Mouse (Mus musculus) CD4-positive, CD25-positive, alpha-beta regulatory T cell, adult 2 months (primary cell): Measurements from ENCODE around the gene Slk.
A peak's percentile ranks its signal among the peaks of the same experiment; 100 is the strongest.
"Not testable (repeated sequence)": the region's sequence is repeated elsewhere in the genome, so short reads cannot be mapped to it uniquely, and the experiment has no call there.

ENCODE experiments used
- DNase-seq: peaks from one replicate; pipeline ENCODE4 v3.0.0-alpha.2; 2012; ENCODE audit warnings: low read depth, low spot score

Gene Slk

DNA sequence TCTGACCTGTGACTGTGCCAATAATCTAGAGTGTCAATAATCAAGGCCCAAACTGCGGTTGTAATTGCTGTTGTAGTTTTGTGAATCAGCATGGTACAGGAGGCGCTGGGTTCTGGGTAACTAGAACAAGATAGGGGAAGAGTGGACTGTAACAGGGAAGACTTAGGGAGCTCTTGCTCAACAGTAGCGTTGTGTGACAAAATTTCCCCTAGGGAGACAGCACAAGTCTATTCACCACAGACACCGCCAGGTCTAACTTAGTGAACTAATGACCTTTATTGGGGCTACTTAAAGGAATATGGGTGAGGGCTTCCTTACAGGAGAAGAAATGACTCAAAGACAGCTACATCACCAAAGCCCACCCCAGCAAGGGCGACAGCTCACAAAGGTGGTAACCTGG, 9.4 kb upstream of the Slk start:
- DNase-seq = no peak

DNA sequence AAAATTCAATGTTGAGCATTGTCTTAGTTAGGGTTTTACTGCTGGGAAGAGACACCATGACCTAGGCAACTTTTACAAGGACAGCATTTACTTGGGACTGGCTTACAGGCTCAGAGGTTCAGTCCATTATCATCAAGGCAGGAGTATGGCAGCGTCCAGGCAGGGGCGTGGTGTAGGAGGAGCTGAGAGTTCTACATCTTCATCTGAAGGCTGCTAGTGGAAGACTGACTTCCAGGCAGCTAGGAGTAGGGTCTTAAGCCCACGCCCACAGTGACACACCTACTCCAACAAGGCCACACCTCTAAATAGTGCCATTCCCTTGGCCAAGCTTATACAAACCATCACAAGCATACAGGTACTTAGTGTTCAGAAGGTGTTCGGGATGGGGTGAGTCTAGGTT, 7.5 kb upstream of the Slk start:
- not testable (repeated sequence) for DNase-seq

DNA sequence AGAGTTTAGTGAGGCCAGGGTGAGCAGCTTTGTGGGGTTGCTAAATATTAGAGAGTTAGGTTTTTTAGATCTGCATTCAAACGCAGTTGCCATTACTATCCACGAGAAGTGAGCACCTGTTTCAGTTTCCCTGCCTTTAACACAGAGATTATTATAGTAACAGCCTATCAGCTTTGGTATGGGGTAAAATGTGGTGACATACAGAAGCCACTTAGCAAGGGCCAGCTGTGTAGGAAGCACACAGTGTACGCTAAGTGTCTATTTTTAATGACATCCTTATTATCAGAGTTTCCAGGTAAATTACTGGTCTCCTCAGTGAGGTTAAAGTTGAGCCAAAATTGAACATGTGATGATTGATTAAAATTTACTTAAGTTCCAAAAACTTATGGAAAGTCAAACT, 5.8 kb upstream of the Slk start:
- DNase-seq = no peak

DNA sequence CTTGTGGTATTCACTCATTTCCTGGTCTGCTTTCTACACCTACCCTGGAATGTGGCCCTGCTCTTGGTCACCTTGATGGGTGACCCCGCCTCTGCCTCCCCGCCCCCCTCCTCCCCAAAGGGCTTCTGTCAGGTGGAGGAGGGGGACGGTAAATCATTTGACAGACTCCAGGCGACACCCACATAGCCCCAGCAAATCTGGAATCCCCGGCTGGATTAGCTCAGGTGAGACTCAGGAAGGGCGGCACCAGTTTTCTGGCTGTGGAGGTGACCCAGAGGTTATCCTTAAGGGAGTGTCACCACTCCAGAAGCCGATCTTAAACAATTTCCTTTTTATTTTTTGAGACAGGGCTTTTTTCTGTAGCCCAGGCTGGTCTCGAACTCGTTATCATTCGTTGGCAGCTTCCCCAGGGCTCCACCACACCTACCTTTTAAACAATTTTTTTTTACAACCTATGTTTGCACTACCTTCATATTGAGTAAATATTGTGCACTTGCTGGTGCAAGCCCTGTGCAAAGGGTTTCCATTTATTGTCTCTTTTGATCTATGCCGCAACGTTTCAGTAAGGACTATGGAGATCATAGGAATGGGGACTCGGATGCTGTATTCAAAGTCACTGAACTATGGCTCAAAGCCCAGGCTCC, 775 bp upstream of the Slk start:
- peak; percentile 17 for DNase-seq

DNA sequence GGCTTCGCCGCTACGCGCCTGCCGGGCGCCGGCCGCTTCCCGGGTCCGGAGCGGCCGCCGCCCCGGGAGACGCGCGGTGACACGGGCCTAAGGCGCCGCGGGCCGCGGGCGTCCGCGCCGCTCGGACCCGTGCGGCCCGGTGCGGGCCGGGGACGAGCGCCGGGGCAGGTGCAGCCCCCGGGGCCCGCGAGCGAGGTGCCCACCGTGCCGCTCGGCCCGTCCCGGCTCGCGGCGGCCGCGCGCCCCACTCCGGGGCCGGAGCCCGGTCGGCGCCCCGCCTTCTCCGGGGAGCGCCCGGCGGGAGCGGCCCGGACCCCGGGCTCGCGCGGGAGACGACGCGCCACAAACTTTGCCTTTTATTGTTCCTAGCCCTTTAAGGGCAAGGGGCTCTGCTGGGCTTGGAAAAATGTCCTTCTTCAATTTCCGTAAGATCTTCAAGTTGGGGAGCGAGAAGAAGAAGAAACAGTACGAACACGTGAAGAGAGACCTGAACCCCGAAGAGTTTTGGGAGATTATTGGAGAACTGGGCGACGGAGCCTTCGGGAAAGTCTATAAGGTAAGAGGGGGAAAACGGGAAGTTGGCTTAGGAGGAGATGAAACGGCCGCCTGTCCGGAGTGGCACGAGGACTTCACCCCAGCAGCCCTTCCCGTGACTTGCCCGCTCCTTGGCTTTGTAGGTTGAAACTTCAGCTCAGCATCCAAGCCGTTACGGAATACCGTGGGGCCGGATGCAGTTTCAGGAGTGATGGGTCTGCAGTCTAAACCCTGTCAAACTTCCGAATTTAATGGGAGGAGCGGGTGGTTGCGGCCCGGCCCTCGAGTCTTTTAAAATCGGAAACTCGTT, 532 bp downstream of the Slk start:
- peak; percentile 53 for DNase-seq

DNA sequence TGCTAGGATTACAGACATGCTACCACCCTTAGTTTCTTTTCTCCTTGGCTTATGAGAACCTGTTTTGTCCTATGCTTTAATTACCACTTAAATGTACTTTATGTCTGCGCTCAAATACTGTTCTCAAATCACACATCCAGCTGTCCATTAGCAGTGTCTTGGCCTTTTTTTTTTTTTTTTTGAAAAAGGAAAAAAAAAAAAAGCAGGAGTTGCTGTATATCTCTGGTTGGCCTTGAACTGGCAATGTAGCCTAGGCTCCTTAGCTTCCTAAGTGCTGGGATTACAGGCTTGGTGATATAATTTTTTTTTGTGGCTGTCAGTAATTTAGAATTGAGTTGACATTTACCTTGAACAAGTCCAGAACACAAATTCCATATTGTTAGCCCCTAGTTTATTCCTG, 6.3 kb downstream of the Slk start:
- no peak for DNase-seq

DNA sequence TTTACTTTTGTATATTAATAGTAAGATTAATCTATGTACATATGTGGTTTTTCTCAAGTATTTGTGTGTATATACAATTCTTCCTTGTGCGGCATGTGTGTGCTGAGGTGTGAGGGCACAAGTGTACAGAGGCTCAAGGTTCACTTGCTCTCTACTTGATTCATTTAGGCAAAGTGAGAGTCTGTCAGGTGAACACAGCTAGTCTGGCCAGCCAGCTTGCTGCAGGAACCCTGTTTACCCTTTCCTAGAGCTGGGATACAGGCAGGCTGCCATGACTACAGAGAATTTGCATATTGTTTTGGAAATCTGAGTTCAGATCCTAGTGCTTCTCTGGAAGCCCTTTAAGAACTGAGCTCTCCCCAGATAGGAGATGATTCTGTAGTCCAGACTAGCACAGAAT, 7.5 kb downstream of the Slk start:
- no peak for DNase-seq

DNA sequence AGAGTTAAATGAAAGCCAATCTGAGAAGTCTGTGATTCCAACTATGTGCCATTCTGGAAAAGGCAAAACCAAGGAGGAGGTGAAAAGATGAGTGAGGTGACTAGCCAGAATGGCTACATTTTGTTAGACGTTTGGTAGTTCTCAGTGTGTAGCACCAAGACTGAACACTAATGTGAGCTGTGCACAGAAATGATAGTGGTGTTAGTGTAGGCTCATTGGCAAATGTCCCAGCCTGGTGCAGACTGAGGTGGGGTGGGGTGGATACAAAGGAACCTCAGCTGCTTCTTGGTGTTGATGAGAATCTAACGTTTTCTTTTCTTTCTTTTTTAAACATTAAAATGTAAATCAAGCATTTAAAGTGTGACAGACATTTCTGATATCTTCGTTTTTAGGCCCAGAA, 29.0 kb downstream of the Slk start:
- no peak for DNase-seq

DNA sequence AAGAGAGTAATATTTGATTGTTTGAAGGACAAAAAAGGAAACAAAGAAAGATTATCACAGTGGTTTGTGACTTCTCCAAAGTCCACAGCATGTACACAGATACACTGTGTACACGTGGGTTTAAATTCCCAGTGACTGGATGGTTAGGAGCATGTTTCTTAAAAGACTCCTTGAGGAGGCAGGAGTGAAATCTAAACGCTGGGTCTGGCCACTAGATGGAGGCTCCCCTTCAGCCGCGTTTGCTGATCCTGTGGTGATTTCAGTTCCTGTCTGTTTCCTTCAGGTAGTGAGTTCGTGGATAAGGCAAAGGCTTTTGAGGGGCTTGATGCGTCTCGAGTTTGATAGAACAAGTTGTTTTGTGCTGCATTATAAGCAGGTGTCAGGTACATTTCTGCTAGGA, 34.0 kb downstream of the Slk start:
- no peak for DNase-seq

DNA sequence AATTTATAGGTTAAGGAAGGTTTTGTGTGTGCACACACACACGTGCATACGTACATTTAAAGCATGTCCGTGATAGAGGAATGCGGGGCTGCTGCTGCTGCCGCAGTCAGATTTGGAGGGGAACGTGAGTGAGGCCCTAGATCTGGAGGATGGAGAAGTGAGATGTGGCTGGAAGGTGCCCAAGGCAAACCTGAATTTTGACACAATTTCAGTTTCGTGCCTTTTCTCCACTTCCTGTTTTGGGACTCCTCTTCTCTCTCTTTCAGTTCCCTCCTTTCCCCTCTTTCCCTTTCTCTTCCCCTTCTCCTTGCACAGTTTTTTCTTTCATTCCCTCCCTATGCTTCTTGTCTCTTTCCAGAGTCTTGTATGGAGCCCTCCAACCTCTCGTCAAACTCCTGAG, 42.0 kb downstream of the Slk start:
- no peak for DNase-seq

DNA sequence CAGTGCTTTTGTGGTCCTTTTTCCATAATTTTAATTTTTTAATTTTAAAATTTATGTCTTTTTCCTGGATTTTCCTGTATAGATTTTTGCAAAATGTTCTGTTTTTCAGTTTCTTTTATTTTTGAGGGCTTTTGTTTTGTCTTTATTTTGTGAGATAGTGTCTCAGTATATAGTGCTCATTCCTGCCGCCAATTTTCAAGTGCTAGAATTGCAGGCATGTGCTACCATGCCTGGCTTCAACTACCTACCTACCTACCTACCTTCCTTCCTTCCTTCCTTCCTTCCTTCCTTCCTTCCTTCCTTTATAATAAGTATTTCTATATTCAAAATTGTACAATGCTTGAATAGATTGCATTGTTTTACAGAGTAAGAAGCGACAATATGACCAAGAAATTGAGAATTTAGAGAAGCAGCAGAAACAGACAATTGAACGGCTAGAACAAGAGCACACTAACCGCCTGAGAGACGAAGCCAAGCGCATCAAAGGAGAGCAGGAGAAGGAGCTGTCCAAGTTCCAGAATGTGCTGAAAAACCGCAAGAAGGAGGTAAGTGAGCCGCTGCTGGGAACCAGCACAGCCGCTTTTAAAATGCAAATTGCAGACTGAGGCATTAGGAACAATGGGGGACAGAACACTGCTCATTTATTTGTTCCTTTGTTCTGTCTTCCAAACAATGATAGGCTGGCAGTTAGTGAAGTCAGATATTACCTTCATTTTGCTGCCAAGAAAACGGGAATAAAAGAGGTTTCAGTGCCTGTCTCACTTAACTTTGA, 45.6 kb downstream of the Slk start:
- DNase-seq = no peak

DNA sequence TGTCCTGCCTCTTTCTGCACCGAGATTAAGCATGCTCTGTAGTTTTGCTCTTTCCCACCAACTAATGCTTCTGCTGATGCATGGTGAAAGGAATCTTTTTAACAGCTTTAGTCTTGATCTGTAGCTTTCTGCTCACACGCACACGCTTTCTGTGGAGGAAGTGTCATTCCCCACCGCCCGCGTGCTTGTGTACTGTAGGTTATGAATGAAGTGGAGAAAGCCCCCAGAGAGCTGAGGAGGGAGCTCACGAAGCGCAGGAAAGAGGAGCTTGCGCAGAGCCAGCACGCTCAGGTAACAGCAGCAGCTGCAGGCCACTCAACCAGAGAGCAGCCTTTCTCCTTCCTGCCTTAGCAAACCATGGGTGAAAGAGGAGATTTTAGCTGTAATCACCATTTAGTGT, 48.0 kb downstream of the Slk start:
- no peak for DNase-seq

DNA sequence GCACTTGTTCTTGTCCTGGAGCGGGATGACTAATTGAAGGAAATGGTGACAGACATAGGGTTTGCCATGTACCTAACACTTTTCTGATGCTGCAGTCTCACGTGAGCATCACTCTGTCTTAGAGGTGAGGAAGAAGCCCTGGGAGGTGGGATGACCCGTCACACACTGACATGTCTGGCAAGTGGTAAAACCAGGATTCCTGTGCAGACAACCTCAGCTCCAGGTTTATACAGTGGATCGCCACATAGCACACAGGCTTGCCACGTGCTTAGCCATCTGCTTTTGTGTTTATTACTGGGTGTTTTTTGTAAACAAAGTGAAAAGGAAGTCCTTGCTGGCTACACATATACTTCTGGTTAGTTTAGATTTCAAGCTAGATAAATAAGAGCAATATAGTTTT, 49.6 kb downstream of the Slk start:
- no peak for DNase-seq

DNA sequence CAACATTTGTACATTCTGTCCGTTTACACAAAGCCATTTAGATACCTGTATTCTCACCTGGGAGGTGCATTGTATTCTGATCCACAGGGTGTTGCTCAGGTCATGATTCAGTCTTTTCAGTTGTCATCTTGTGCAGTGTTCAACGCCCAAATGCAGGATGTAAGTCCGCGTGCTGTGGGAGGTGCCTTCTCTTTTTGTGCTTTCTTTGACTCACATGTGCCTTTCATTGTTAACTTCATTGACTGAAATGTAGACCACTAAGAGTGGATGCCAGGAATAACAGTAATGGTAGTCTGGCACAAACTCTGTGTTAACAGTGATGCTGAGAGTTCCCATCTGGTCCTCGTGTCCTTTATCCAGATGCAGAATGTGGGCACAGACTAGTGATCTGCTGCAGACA, 50.9 kb downstream of the Slk start:
- no peak for DNase-seq

DNA sequence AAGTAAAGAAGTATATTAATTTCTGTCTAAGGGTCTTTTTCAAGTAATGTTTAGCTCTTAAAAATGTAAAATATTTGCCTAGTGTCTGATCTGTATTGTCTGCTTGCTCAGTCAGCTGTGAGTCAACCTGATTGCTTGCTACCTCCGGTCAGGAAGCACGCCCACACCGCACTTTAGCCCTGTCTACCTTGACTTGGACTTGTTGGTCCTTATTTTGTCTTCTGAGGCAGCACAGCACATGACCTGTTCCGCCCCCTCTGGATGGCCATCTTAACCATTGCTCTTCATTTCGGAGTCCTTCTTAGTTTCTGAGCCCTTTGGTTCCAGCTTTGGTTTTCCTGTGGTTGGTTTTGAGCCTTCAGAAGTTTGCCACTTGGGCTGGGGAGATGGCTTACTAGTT, 52.3 kb downstream of the Slk start:
- no peak for DNase-seq

DNA sequence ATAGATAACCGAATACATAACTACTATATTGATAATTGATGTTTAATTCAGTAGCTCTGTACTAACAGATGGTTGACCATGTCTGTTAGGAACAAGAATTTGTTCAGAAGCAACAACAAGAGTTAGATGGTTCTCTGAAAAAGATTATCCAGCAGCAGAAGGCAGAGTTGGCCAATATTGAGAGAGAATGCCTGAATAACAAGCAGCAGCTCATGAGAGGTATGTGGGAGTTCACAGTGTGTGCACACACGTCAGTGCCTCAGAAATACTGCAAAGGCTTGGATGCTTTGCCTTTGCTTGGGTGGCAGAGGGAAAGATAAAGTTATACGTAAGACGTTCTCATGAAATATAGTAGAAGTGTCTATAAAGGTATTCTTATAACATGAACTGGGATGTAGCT, 55.9 kb downstream of the Slk start:
- no peak for DNase-seq

DNA sequence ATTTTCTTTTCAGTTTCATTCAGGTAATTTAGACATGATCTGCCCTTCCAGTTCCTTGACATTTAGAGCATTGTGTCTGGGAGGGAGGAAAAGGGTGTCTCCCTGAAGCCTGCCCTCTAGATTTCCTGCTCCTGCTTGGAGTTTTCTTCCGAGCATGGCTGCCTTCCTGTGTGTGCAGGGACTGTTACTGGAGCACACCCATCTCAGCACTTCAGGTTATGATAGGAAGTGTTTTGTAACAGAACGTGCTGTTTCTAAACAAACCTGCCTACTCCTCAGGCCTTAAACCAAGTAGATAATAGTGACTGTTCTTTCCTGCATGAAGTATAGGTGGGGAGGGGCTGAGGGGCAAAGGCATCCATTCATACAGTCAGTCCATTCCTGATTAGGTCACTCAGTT, 64.4 kb downstream of the Slk start:
- no peak for DNase-seq

DNA sequence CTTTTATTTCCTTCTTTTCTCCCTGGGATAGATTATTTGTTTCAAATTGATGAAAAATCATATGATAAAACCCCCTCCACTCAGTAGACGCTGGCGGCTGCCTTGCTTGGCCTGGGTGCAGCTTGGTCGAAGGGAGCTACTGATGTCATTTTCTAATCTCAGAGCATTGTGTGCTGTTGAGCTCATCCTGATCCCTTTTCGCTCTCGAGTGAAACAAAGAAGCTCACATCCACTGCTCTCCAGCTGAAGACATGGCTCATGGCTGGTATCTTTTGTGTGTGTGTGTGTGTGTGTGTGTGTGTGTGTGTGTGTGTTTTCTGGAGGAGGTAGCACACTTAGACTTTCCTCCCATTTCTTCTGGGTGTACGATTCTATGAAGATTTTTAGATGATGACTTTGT, 66.1 kb downstream of the Slk start:
- no peak for DNase-seq

DNA sequence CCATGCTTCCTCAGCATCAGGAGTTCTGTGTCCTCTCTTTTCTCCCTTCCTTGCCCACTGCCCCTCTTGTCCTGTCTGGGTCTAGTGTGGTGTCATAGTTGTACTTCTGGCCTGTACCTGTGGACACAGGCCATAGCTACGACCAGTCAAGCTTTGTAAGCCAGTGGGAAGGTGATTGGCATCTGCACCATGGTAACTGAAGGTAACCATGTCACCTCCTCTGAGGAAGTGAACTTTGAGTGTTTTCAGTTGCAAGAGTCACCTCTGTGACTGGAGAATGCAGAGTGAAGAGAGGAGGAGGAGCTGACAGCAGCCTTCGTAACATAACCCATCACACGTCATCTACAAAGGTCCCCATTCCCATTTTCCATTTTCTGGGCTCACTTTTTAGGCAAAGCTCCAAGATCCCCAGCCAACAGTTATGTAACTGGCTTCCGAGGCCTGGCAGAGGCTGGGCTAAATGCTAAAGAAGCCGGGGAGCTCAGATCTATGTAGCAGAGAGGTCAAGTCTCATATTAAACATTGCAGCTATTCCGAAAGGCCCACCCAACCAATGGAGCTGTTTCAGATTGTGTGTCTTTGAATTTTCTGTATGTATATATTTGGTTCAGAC, 67.1 kb downstream of the Slk start:
- DNase-seq = no peak

DNA sequence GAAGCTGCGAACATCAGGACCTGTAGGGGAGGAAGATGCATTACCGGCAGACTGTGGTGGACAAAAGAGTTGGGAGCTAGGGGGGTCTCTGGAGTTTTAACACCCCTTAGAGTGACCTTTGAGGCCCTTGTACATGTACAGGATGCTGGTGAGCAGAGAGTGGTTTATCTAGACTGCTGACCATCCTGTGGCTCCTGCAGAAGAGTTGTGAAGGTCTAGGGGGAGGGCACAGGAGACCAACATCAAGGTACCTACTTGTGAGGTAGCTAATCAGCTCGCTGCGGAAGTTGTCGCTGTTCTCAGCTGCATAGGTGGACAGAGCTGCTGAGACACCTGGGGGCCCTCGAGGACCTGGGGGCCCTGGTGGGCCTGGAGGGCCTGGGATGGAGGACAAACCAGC, 69.6 kb downstream of the Slk start:
- DNase-seq = no peak

DNA sequence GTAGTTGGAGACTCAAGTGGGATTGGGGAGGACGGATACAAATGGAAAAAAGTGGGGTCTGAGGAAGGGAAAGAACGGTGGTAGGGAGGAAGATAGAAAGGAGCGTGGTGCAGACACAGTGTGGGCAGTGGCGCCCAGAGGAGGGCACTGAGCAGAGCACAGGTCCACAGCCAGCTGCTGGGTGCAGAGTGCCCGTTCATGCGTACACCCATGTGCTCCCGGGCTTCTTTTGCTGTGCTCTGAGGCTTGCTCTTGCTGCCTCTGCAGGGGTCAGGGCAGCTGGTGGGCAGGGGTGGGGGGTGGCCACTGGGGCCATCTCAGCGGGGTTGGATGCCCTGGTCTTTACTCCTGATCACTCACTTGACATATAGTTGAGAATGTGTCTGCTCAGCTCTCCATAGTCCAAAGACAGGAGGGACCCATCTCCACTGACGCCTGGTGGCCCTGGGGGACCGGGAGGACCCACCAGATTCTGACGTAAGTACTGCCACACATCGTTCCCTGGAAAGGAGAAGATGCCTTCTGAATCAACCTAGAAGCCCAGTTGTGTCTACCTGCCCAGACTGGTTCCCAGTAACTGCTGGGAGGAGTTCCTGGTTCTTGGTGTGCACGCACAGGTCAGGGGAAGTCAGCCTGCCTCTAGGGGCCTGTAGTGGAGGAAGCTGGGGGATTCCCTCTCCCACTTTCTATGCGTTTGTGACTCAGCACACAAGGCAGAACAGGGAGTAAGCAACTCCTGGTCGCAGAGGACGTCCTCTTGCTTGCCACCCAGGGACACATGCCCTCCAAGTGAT, 71.1 kb downstream of the Slk start:
- DNase-seq = no peak

DNA sequence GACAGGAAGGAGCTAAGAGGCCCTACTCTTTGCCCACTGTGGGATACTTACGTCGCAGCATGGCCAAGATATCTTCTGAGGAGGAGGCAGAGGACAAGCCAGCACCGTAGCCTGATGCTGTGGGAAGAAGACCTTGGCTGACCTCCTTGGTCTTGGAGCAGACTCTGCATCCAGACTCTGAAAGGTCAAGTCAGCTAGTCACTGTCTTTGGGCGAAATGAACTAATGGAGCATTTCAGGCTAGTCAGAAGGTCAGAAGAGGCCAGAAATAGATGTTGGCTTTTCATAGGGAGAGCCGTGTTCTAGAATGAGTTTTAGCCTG, 71.6 kb downstream of the Slk start:
- DNase-seq = no peak
